Mouse (Mus musculus): ENCODE measurements at regions not wholly inside any gene's neighbourhood (a gene's known extent, or its start where the extent isn't known, plus 50 kb on each side); places are given as distances from the start of the nearest gene placed in this dataset.

DNA sequence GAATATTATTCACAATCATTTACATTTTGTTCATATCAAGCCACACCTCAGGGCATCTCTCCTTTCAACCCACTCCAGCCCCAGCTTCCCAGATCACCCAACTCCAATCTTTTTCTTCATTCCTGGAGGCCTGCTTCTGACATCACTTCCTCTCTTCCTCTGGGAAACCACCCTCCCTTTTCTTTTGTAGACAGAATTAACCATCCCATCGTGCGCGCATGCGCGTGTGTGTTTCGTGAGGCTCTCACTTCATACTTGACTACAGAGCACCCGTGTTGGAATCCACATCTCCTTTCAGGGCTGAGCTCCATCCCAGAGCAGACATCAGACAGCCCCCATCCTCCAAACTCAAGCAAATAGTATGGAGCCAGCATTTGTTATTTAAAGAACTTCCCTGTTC lies 50.4 kb upstream of the Atxn1 start:
- no peaks in the 10 kb centered on the region; the same call in 1 of the 2 replicates for H3K4me1 ChIP-seq (ENCODE audit: control insufficient read depth, insufficient read depth, insufficient read length)
- H3K27ac ChIP-seq (ENCODE audit: insufficient read depth, low read length) = no peak overlapping the region
- TF ChIP-seq POLR2A (IDR thresholded peaks at IDR 0.05; ENCODE audit: low read depth, low read length) (no peak), CTCF (IDR thresholded peaks at IDR 0.05; ENCODE audit: extremely low read depth, insufficient read depth, insufficient read length, insufficient replicate concordance) (no peak)
- no peaks in the 10 kb centered on the region for H3K27me3 ChIP-seq (ENCODE audit: control insufficient read depth, insufficient read depth, low read length)
- H3K36me3 ChIP-seq (ENCODE audit: control insufficient read depth, insufficient read depth, low read length) = no peaks in the 10 kb centered on the region
- no peak for DNase-seq (ENCODE audit: low read depth in 1 of 2, low spot score in 2 of 2)
- no peak overlapping the region for H3K4me3 ChIP-seq (ENCODE audit: extremely low read depth, insufficient read depth, insufficient read length)
- WGBS = 91% methylated on average over 7 of the region's 7 CpGs

DNA sequence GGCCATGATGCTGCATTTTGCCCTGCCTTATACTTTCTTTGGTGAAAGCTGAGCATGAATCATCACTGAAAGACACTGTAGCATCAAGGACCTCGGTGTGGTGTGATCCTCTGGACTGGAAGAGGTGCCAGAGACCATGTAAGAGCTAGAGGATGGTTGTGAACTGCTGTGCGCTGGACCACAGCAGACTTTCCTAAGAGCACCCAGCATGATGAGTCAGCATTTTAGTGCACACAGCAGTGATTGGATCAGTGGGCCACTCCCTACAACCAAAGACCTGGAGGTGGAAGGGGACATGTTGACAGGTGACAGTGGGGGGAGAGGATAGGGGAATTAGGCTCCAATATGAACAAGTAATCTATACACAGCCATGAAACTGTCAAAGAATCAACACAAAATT lies 49.8 kb upstream of the Atxn1 start:
- no peak for DNase-seq (ENCODE audit: low read depth in 1 of 2, low spot score in 2 of 2)
- no peaks in the 10 kb centered on the region for H3K36me3 ChIP-seq (ENCODE audit: control insufficient read depth, insufficient read depth, low read length)
- no peak overlapping the region for H3K27ac ChIP-seq (ENCODE audit: insufficient read depth, low read length)
- no peak overlapping the region for H3K4me3 ChIP-seq (ENCODE audit: extremely low read depth, insufficient read depth, insufficient read length)
- H3K4me1 ChIP-seq (ENCODE audit: control insufficient read depth, insufficient read depth, insufficient read length) = no peaks in the 10 kb centered on the region; the same call in 1 of the 2 replicates
- no peaks in the 10 kb centered on the region for H3K27me3 ChIP-seq (ENCODE audit: control insufficient read depth, insufficient read depth, low read length)
- TF ChIP-seq CTCF (IDR thresholded peaks at IDR 0.05; ENCODE audit: extremely low read depth, insufficient read depth, insufficient read length, insufficient replicate concordance) = no peak
- TF ChIP-seq POLR2A (IDR thresholded peaks at IDR 0.05; ENCODE audit: low read depth, low read length) = no peak
- WGBS = 77% methylated on average over 2 of the region's 2 CpGs

Measured in spleen, adult 2 months (tissue).